Mouse (Mus musculus) E14TG2a.4 (cell line): ENCODE data around the gene Hoxb7.
A peak's percentile ranks its signal among the peaks of the same experiment; 100 is the strongest.

ENCODE experiments used
- H3K27me3 ChIP-seq: 2 replicates; pipeline ENCODE4 v1.6.1; 2014; ENCODE audit warnings: low read length, control low read depth; ENCODE audit not compliant: insufficient read depth
- H3K36me3 ChIP-seq: 2 replicates; pipeline ENCODE4 v1.6.1; 2014; ENCODE audit warnings: low read length, control low read depth; ENCODE audit not compliant: insufficient read depth
- H3K4me1 ChIP-seq: replicated peaks from 2 replicates; pipeline ENCODE4 v1.6.1; 2014; ENCODE audit warnings: low read depth, low read length, control low read depth
- H3K4me3 ChIP-seq: replicated peaks from 2 replicates; pipeline ENCODE4 v1.5.1; 2014; ENCODE audit warnings: mild to moderate bottlenecking, low read length
- H3K9me3 ChIP-seq: 2 replicates; pipeline ENCODE4 v1.6.1; 2014; ENCODE audit warnings: low read length, control low read depth
- CTCF ChIP-seq: conservative IDR thresholded peaks from 2 replicates; pipeline ENCODE4 v1.5.1; 2014; ENCODE audit warnings: low read length
- NANOG ChIP-seq: IDR thresholded peaks from 2 replicates; pipeline ENCODE4 v1.6.1; 2014; ENCODE audit warnings: borderline replicate concordance, low read length, mixed read lengths
- POU5F1 ChIP-seq: IDR thresholded peaks from 2 replicates; pipeline ENCODE4 v1.6.1; 2014; ENCODE audit warnings: low read length, borderline replicate concordance

The Hoxb7 gene

GRCm38 (mm10) chr11:96285771-96286738, at the start of gene Hoxb7:
Hoxb7 (plus strand) TSS chr11:96286623.
- Histone ChIP-seq H3K4me3 (peak within 1 kb of the TSS; percentile 74), H3K27me3 (peaks cover 98% of the 10 kb centered on the region), H3K4me1 (peaks cover 47% of the 10 kb centered on the region), H3K36me3 (no peaks in the 10 kb centered on the region), H3K9me3 (no peaks in the 10 kb centered on the region)
- no peak for TF ChIP-seq CTCF
- no peak for TF ChIP-seq POU5F1
- no peak for TF ChIP-seq NANOG

- Histone ChIP-seq H3K36me3 (no peaks in the 10 kb centered on the region), H3K4me3 (no peak overlapping the region), H3K27me3 (peaks cover 34% of the 10 kb centered on the region), H3K9me3 (no peaks in the 10 kb centered on the region), H3K4me1 (no peaks in the 10 kb centered on the region; the same call in 1 of the 2 replicates)
- TF ChIP-seq CTCF (peak; percentile 83), NANOG (no peak)
Observed at GRCm38 (mm10) chr11:96240211-96240610, 46.2 kb upstream of the Hoxb7 start.

GRCm38 (mm10) chr11:96250901-96251300, 35.5 kb upstream of the Hoxb7 start:
- Histone ChIP-seq H3K4me1 (peaks cover 54% of the 10 kb centered on the region), H3K4me3 (peak overlapping the region; percentile 78), H3K36me3 (no peaks in the 10 kb centered on the region), H3K9me3 (no peaks in the 10 kb centered on the region), H3K27me3 (peaks cover 76% of the 10 kb centered on the region)
- TF ChIP-seq POU5F1 (no peak), CTCF (no peak), NANOG (no peak)

- Histone ChIP-seq H3K36me3 (no peaks in the 10 kb centered on the region), H3K9me3 (no peaks in the 10 kb centered on the region), H3K4me3 (peak overlapping the region; percentile 78), H3K4me1 (peaks cover 61% of the 10 kb centered on the region), H3K27me3 (peaks cover 79% of the 10 kb centered on the region)
- no peak for TF ChIP-seq POU5F1
- TF ChIP-seq NANOG, result no peak
- TF ChIP-seq CTCF, result no peak
Observed at GRCm38 (mm10) chr11:96251480-96252031, 34.9 kb upstream of the Hoxb7 start.

GRCm38 (mm10) chr11:96252541-96253120, 33.8 kb upstream of the Hoxb7 start:
- Histone ChIP-seq H3K4me3 (peak overlapping the region; percentile 78), H3K9me3 (no peaks in the 10 kb centered on the region), H3K27me3 (peaks cover 83% of the 10 kb centered on the region), H3K4me1 (peaks cover 61% of the 10 kb centered on the region), H3K36me3 (no peaks in the 10 kb centered on the region)
- TF ChIP-seq NANOG (no peak), POU5F1 (no peak), CTCF (no peak)

GRCm38 (mm10) chr11:96254221-96254620, 32.2 kb upstream of the Hoxb7 start:
- Histone ChIP-seq H3K4me1 (peaks cover 65% of the 10 kb centered on the region), H3K9me3 (no peaks in the 10 kb centered on the region), H3K27me3 (peaks cover 85% of the 10 kb centered on the region), H3K36me3 (no peaks in the 10 kb centered on the region), H3K4me3 (peak overlapping the region; percentile 5)
- no peak for TF ChIP-seq POU5F1
- no peak for TF ChIP-seq NANOG

- Histone ChIP-seq H3K36me3 (no peaks in the 10 kb centered on the region), H3K4me3 (peak overlapping the region; percentile 59), H3K27me3 (peaks cover 92% of the 10 kb centered on the region), H3K9me3 (no peaks in the 10 kb centered on the region), H3K4me1 (peaks cover 66% of the 10 kb centered on the region)
- no peak for TF ChIP-seq CTCF
- TF ChIP-seq POU5F1, result no peak
- TF ChIP-seq NANOG, result no peak
Observed at GRCm38 (mm10) chr11:96255111-96255995, 31.1 kb upstream of the Hoxb7 start.
